Mouse (Mus musculus) MEL (cell line): Measurements from ENCODE around the gene Gm5426. TPM values are rescaled to one million over a fixed set of nuclear protein-coding genes. Genes with fewer than 3 reads are reported as not detected.

Source experiments
- DNase-seq: peaks from one replicate; pipeline ENCODE4 v3.0.0; 2011; ENCODE audit warnings: low read depth, low spot score
- H3K27ac ChIP-seq: 2 replicates; pipeline ENCODE4 v1.5.1; 2012; ENCODE audit warnings: low read depth, mild to moderate bottlenecking, control low read depth, low read length, moderate library complexity; ENCODE audit not compliant: control insufficient read depth
- H3K27me3 ChIP-seq, 2 experiments: fragments of 150-350 bp in 1 of 2; sonication (generic) in 1 of 2; 2 replicates each; pipeline ENCODE4 v1.6.1; 2012; ENCODE audit warnings: low read length in 2 of 2, mild to moderate bottlenecking in 2 of 2, improper control_type of control experiment in 1 of 2, moderate library complexity in 1 of 2; ENCODE audit not compliant: insufficient read depth in 2 of 2, control insufficient read depth in 1 of 2
- H3K36me3 ChIP-seq, 2 experiments: 2 replicates each; pipeline ENCODE4 v1.6.1; 2012 to 2014; ENCODE audit warnings: low read length in 2 of 2, improper control_type of control experiment in 1 of 2, inconsistent platforms in 1 of 2, mild to moderate bottlenecking in 1 of 2; ENCODE audit not compliant: insufficient read depth in 2 of 2, control insufficient read depth in 1 of 2
- H3K4me1 ChIP-seq, 2 experiments: fragments of 150-350 bp in 1 of 2; sonication (generic) in 1 of 2; 2 replicates each; pipeline ENCODE4 v1.6.1; 2012; ENCODE audit warnings: low read length in 2 of 2, improper control_type of control experiment in 1 of 2, mild to moderate bottlenecking in 1 of 2; ENCODE audit not compliant: insufficient read depth in 2 of 2, control insufficient read depth in 1 of 2
- H3K4me3 ChIP-seq, 2 experiments: fragments of 150-350 bp in 1 of 2; sonication (generic) in 1 of 2; 2 replicates each; pipeline ENCODE4 v1.5.1; 2012; ENCODE audit warnings: low read depth in 2 of 2, low read length in 2 of 2, mild to moderate bottlenecking in 2 of 2, moderate library complexity in 2 of 2, control low read depth in 1 of 2, improper control_type of control experiment in 1 of 2; ENCODE audit not compliant: control insufficient read depth in 1 of 2, insufficient read depth in 1 of 2
- H3K79me2 ChIP-seq: 2 replicates; pipeline ENCODE4 v1.6.1; 2012; ENCODE audit warnings: mild to moderate bottlenecking, low read length, moderate library complexity; ENCODE audit not compliant: control insufficient read depth, poor library complexity, insufficient read depth
- H3K9ac ChIP-seq: 2 replicates; pipeline ENCODE4 v1.6.1; 2012; ENCODE audit warnings: low read depth, mild to moderate bottlenecking, control low read depth, low read length, moderate library complexity; ENCODE audit not compliant: control insufficient read depth, poor library complexity, severe bottlenecking
- H3K9me3 ChIP-seq: fragments of 150-350 bp; sonication (generic); replicated peaks from 2 replicates; pipeline ENCODE4 v1.6.1; 2012; ENCODE audit warnings: mild to moderate bottlenecking, low read length, improper control_type of control experiment, moderate library complexity; ENCODE audit not compliant: insufficient read depth
- CTCF ChIP-seq, 3 experiments: IDR thresholded peaks in 2 of 3; conservative IDR thresholded peaks in 1 of 3; 2 replicates each; pipeline ENCODE4 v1.5.1; 2011 to 2012; ENCODE audit warnings: low read length in 3 of 3, low read depth in 2 of 3, mild to moderate bottlenecking in 2 of 3, improper control_type of control experiment in 1 of 3, inconsistent platforms in 1 of 3, mixed read lengths in 1 of 3, moderate library complexity in 1 of 3; ENCODE audit not compliant: control insufficient read depth in 1 of 3, insufficient read depth in 1 of 3, poor library complexity in 1 of 3, severe bottlenecking in 1 of 3
- ELF1 ChIP-seq: IDR thresholded peaks from 2 replicates; pipeline ENCODE4 v1.6.1; 2014; ENCODE audit warnings: low read depth, mild to moderate bottlenecking, inconsistent platforms, low read length, improper control_type of control experiment, moderate library complexity
- EP300 ChIP-seq, 2 experiments: IDR thresholded peaks; 2 replicates each; pipeline ENCODE4 v1.6.1; 2011; ENCODE audit warnings: improper control_type of control experiment in 2 of 2, low read length in 2 of 2, low read depth in 1 of 2, mild to moderate bottlenecking in 1 of 2
- ETS1 ChIP-seq: IDR thresholded peaks from 2 replicates; pipeline ENCODE4 v1.6.1; 2012; ENCODE audit warnings: low read depth, mild to moderate bottlenecking, inconsistent platforms, low read length, improper control_type of control experiment, moderate library complexity
- GATA1 ChIP-seq: IDR thresholded peaks from 2 replicates; pipeline ENCODE4 v1.6.1; 2011; ENCODE audit warnings: low read depth, low read length, improper control_type of control experiment
- JUND ChIP-seq: IDR thresholded peaks from 2 replicates; pipeline ENCODE4 v1.6.1; 2011; ENCODE audit warnings: low read depth, mild to moderate bottlenecking, improper control_type of control experiment, low read length
- MAFK ChIP-seq: IDR thresholded peaks from 2 replicates; pipeline ENCODE4 v1.6.1; 2011; ENCODE audit warnings: low read depth, mild to moderate bottlenecking, low read length, improper control_type of control experiment, borderline replicate concordance
- MAZ ChIP-seq: IDR thresholded peaks from 2 replicates; pipeline ENCODE4 v1.6.1; 2012; ENCODE audit warnings: low read depth, mild to moderate bottlenecking, inconsistent platforms, low read length, improper control_type of control experiment
- MXI1 ChIP-seq: IDR thresholded peaks from 2 replicates; pipeline ENCODE4 v1.6.1; 2011; ENCODE audit warnings: mild to moderate bottlenecking, low read depth, low read length, improper control_type of control experiment
- MYB ChIP-seq: IDR thresholded peaks from 2 replicates; pipeline ENCODE4 v1.6.1; 2011; ENCODE audit warnings: mild to moderate bottlenecking, low read depth, low read length, improper control_type of control experiment
- MYC ChIP-seq: IDR thresholded peaks from 2 replicates; pipeline ENCODE4 v1.6.1; 2011; ENCODE audit warnings: low read depth, mild to moderate bottlenecking, low read length, improper control_type of control experiment, moderate library complexity
- NRF1 ChIP-seq: IDR thresholded peaks from 2 replicates; pipeline ENCODE4 v1.6.1; 2014; ENCODE audit warnings: low read depth, mild to moderate bottlenecking, inconsistent platforms, low read length, improper control_type of control experiment, moderate library complexity; ENCODE audit not compliant: poor library complexity, insufficient read depth, severe bottlenecking
- POLR2AphosphoS5 ChIP-seq: IDR thresholded peaks from 2 replicates; pipeline ENCODE4 v1.6.1; 2012; ENCODE audit warnings: low read depth, borderline replicate concordance, mild to moderate bottlenecking, inconsistent platforms, low read length, moderate library complexity, mixed read lengths
- RAD21 ChIP-seq: IDR thresholded peaks from 2 replicates; pipeline ENCODE4 v1.6.1; 2011; ENCODE audit warnings: mild to moderate bottlenecking, low read depth, low read length, improper control_type of control experiment
- RCOR1 ChIP-seq: IDR thresholded peaks from 2 replicates; pipeline ENCODE4 v1.6.1; 2012; ENCODE audit warnings: low read depth, mild to moderate bottlenecking, inconsistent platforms, low read length, improper control_type of control experiment
- SMC3 ChIP-seq: IDR thresholded peaks from 2 replicates; pipeline ENCODE4 v1.6.1; 2011; ENCODE audit warnings: low read depth, low read length, improper control_type of control experiment
- TAL1 ChIP-seq: IDR thresholded peaks from 2 replicates; pipeline ENCODE4 v1.6.1; 2012; ENCODE audit warnings: mild to moderate bottlenecking, inconsistent platforms, low read length, moderate library complexity, mixed read lengths
- TCF12 ChIP-seq: IDR thresholded peaks from 2 replicates; pipeline ENCODE4 v1.6.1; 2014; ENCODE audit warnings: low read depth, mild to moderate bottlenecking, inconsistent platforms, low read length, improper control_type of control experiment, moderate library complexity
- ZC3H11A ChIP-seq: IDR thresholded peaks from 2 replicates; pipeline ENCODE4 v1.6.1; 2012; ENCODE audit warnings: low read depth, mild to moderate bottlenecking, inconsistent platforms, low read length, improper control_type of control experiment
- ZMIZ1 ChIP-seq: IDR thresholded peaks from 2 replicates; pipeline ENCODE4 v1.6.1; 2012; ENCODE audit warnings: low read depth, mild to moderate bottlenecking, inconsistent platforms, low read length, improper control_type of control experiment, moderate library complexity
- polyA plus RNA-seq, 2 experiments: library from polyadenylated mRNA; stranded (reverse) in 1 of 2; unstranded in 1 of 2; fragments of >175 nt in 1 of 2; fragments of >200 nt in 1 of 2; gene quantifications; 2 replicates each; pipeline versions ENCODE4 v1.2.1 to v1.2.4; 2012; ENCODE audit warnings: low replicate concordance in 2 of 2, low read depth in 1 of 2; ENCODE audit not compliant: insufficient read length in 2 of 2, insufficient read depth in 1 of 2, missing spikeins in 1 of 2
- total RNA-seq: library from RNA; depleted of rRNA; stranded (reverse); fragments of 300-350 nt; gene quantifications from 2 replicates; pipeline ENCODE4 v1.2.3, GENCODE M21; 2012

The Gm5426 gene
- total and polyA plus RNA-seq, 3 experiments: 1.0 TPM; not detected in 2

GRCm38 (mm10) chr10:96104624-96105023 is 31.8 kb upstream of the Gm5426 start:
- H3K79me2 ChIP-seq: no peaks in the 10 kb centered on the region
- DNase-seq: peak; percentile 52
- H3K27ac ChIP-seq: peak overlapping the region; percentile 19
- TF ChIP-seq ETS1 (peak; percentile 63), MAZ (no peak), SMC3 (no peak), ZMIZ1 (no peak), MXI1 (peak; percentile 31; the same call in 1 of the 2 replicates), RCOR1 (peak; percentile 3; the same call in 1 of the 2 replicates), EP300 (IDR thresholded peaks at IDR 0.05; ENCODE audit: low read depth in 1 of 2, low read length in 2 of 2) (peak; percentile 56 to 68; a peak in 3 of 4 replicates), GATA1 (peak; percentile 67), RAD21 (no peak), TCF12 (peak; percentile 91), TAL1 (peak; percentile 51), NRF1 (no peak), MAFK (no peak), JUND (no peak)
- no peak overlapping the region for H3K9ac ChIP-seq
- H3K27me3 ChIP-seq: no peaks in the 10 kb centered on the region
- peaks cover 6 to 7% of the 10 kb centered on the region in 2 experiments for H3K4me1 ChIP-seq
- peaks cover 0 to 11% of the 10 kb centered on the region in 2 experiments; a peak in 2 of 4 replicates for H3K36me3 ChIP-seq
- H3K9me3 ChIP-seq: no peaks in the 10 kb centered on the region
- H3K4me3 ChIP-seq: peak overlapping the region; percentile 3 to 30; a peak in 1 of 4 replicates

GRCm38 (mm10) chr10:96105124-96105523 is 31.3 kb upstream of the Gm5426 start:
- Histone ChIP-seq H3K4me1 (peaks cover 6 to 7% of the 10 kb centered on the region in 2 experiments), H3K4me3 (peak overlapping the region in 1 of 2 experiments; percentile 30; a peak in 1 of 4 replicates), H3K36me3 (peaks cover 0 to 11% of the 10 kb centered on the region in 2 experiments; a peak in 2 of 4 replicates), H3K9ac (no peak overlapping the region), H3K9me3 (no peaks in the 10 kb centered on the region), H3K27me3 (no peaks in the 10 kb centered on the region), H3K79me2 (no peaks in the 10 kb centered on the region), H3K27ac (0 out of 2 replicates have a peak overlapping the region, but pooled peaks have one; percentile 3)
- TF ChIP-seq ELF1: no peak
- peak; percentile 58; the same call in 1 of the 2 replicates for TF ChIP-seq MYC
- TF ChIP-seq ZC3H11A: peak; percentile 45
- 0 out of 2 replicates have a peak, but pooled peaks have one; percentile 31 for TF ChIP-seq MXI1
- peak; percentile 75 to 87 (median 81) for TF ChIP-seq CTCF (IDR thresholded peaks at IDR 0.05 in 2 of 3, conservative IDR thresholded peaks at IDR 0.05 in 1 of 3; ENCODE audit: control insufficient read depth in 1 of 3, insufficient read depth in 1 of 3, low read depth in 2 of 3, low read length in 3 of 3, poor library complexity in 1 of 3, severe bottlenecking in 1 of 3)
- no peak for TF ChIP-seq POLR2AphosphoS5
- TF ChIP-seq MYB: no peak
- TF ChIP-seq RAD21: peak; percentile 80
- peak; percentile 75 for TF ChIP-seq SMC3
- DNase-seq: peak; percentile 80
